Mouse (Mus musculus) spleen, adult 2 months (tissue): ENCODE measurements around the gene Galt.

Experiments used
- CTCF ChIP-seq: fragments of 200-500 bp; IDR thresholded peaks from 2 replicates; pipeline ENCODE4 v1.5.1; 2011; ENCODE audit warnings: mild to moderate bottlenecking, inconsistent platforms; ENCODE audit not compliant: insufficient read depth, insufficient read length, insufficient replicate concordance; ENCODE audit errors: extremely low read depth
- POLR2A ChIP-seq: fragments of 200-500 bp; IDR thresholded peaks from 2 replicates; pipeline ENCODE4 v1.6.1; 2011; ENCODE audit warnings: low read depth, low read length, inconsistent platforms

- TF ChIP-seq CTCF (no peak), POLR2A (no peak)
Observed at GRCm38 (mm10) chr4:41762099-41762687, 7.2 kb downstream of the Galt start.
